Mouse (Mus musculus) fibroblast of lung, adult 2 months (primary cell): ENCODE measurements at regions not wholly inside any gene's neighbourhood (a gene's known extent, or its start where the extent isn't known, plus 50 kb on each side); places are given as distances from the start of the nearest gene placed in this dataset.

Experiments
- DNase-seq: peaks from one replicate; pipeline ENCODE4 v3.0.0-alpha.2; 2011; ENCODE audit warnings: low read depth

DNA sequence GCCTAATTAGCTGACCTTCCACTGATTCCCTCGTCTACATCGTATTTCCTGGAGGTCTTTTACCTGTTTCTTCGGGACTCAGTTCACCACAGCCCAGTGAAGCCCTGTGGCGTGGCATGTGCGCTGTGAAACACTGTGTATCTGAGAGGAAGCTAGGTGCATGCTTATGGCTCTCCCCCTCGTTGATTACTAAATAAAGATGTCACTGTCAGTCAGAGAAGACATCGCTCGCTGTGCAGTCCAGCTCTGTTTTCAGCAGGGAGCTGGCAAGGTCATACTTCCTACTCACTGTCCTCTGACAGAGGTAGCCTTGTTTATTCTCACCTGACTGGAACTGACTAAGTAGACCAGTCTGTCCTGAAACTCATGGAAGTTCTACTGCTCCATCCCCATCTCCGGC lies 68.7 kb upstream of the Adrb1 start:
- no peak for DNase-seq

DNA sequence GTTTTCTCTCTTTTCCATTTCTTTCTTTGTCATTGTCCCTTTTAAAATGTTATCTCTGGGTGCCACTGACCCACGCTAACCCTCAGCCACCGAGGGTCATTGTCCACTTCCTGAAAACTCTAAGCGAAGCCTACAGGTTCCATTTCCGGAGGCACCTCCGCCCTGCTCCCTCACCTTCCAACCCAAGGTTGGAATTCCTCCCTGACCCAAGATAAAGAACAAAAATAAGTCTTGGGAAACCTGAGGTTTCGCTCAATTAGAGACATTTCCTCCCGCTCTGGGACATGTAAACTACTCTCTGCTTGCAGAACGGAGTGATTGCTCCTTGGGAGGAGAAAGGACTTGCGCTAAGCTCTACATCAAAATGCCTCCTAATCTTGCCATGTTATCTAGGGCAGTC lies 66.7 kb upstream of the Adrb1 start:
- DNase-seq, result no peak

DNA sequence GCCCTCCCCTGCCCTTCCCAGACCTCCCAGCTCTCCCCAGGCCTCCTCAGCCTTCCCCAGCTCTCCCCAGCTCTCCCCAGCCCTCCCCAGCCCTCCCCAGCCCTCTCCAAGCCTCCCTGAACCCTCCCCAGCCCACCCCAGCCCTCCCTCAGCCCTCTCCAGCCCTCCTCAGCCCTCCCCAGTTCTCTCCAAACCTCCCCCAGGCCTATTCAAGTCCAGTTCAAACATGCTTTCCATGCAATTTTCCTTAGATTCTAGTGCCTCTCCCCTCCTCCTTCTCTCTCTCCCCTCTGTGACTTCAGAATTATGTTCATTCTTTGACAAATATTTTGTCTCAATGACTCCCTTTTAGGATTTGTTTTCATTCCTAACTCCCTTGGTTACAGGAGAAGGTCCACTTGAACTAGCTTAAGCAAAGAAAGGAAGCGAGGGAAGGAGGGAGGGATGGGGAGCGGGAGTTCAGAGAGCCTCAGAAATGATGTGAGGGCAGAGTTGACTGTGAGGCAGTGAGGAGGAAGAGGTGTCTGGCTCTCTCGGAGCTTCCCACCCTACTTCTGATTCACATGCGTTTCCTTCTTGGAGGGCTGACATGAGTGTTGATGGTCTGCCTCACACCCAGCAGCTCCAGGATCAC lies 61.3 kb upstream of the Adrb1 start:
- no peak for DNase-seq

GRCm38 (mm10) chr19:56663474-56664227 lies 58.3 kb upstream of the Adrb1 start:
- DNase-seq, result no peak

DNA sequence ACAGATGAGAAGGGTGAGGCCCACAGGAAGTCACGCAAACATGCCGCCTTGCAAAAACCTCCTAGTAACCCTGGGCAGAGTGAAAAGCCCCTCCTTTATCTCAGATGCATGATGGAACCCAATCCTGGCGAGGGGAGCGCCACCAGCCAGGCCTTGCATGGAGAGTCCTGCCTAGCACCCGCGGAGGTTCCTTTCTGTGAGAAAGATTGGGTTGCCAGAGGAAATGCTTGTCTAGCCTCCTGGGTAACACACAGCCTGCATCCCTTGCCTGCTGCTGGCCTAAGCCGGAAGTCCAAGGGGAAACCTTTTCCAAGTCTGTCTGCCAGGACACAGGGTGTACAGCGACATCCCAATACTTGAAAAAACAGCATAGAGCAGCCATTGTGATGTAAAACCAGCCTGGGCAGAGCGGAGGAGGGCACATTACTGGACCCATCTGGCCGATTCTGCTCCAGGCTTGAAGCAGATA lies 57.7 kb upstream of the Adrb1 start:
- no peak for DNase-seq

DNA sequence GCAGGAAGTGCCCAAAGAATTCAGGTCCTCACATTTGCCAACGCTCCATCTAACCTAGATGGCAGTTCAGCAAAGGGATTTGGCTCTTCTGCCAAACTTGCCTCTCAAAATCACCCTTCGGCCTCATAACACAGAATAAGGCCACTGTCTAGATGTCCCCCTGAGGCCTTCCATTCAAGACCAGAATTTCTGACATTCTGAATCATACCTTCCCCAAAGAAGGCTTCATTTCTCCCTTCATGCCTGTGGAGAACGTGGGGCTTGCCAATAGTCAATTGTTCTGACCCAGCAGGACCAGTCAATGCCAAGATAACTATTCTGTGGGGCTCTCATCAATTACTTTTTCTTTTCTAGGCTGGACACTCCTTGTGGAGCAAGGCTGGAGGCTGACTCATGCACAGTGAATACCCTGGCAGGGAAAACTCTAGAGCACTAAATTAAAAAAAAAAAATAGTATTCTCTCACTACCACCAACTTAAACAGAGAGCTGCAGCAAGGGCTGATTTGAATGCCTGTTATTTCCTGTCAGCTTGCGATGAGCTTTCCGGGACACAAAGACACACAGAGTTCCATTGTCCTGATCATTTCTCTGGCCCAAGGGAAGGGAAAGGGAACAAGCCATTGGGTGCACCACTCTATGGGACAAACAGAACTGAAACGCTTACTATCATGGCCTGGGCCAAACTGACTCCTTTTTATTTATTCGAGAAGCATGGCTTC lies 56.9 kb upstream of the Adrb1 start:
- peak; percentile 60 for DNase-seq

DNA sequence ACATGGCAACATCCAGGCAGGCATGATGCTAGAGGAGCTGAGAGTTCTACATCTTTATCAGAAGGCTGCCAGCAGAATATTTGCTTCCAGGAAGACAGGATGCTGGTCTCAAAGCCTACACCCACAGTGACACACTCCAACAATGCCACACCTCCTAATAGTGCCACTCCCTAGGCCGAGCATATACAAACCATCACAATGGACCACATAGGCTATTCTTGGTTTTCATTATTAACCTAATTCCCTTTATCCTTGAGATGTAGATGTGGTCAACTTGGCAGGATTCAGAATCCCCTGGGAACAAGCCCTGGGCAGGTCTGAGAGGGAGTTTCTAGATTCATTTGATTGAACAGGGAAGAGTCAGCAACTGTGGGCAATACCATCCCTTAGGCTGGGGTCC lies 56.0 kb upstream of the Adrb1 start:
- DNase-seq, result no peak

- no peak for DNase-seq
Measured at GRCm38 (mm10) chr19:56667903-56668302, 54.1 kb upstream of the Adrb1 start.

DNA sequence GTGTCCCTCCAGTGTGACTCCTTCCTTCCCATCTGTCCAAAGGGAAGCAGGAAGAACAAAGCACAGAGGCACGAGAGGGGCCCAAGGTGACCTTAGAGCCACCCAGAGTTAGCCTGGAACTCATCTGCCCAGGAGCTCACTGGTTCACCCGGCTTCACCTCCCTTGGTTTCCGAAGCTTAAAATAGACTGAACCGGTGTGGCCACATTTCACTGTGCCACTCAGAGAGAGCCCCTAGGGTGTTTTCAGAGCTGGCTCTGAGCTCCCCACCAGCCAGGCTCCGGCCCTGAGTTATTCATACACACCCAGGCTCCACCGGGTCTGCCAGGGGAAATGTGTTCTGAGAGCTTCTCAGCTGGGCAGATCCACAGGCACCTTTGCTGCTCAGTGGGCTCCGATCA lies 53.0 kb upstream of the Adrb1 start:
- no peak for DNase-seq

DNA sequence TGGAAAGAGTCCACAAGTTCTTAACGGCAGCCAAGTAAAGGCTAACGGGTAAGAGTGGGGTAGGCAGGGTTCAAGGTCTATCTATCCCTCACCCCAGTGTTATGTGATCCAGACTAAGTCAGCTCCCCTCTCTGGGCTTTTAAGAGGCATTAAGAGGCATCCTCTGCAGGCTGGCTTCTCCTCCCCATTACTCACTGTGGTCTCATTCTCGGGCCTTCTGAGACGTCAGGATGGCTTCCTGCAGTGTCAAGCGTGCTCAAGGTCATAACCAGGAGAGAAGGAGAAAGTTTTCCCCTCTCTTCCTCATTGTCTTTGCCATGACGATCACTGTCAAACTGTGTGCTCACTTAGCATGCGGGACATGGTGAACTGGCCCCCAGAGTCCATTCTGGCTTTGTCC lies 52.5 kb upstream of the Adrb1 start:
- DNase-seq, result no peak
